Mouse (Mus musculus): ENCODE results near the gene Stk39. TPM values are rescaled to one million over a fixed set of nuclear protein-coding genes. Genes with fewer than 3 reads are reported as not detected.
"Not testable (repeated sequence)": the region's sequence is repeated elsewhere in the genome, so short reads cannot be mapped to it uniquely, and the experiment has no call there.

The Stk39 gene
- total RNA-seq, 2 experiments from 2014 or later: 71.8 to 75.3 TPM

GRCm38 (mm10) chr2:68256472-68256871 is 215.6 kb downstream of the Stk39 start:
- TF ChIP-seq CTCF (conservative IDR thresholded peaks at IDR 0.05): no peak
- no peak for DNase-seq (ENCODE audit: low spot score in 2 of 2)
- Histone ChIP-seq H3K4me3 (no peak overlapping the region), H3K27ac (no peak overlapping the region; the same call in 1 of the 2 replicates)

GRCm38 (mm10) chr2:68254756-68255155 is 217.3 kb downstream of the Stk39 start:
- Histone ChIP-seq H3K27ac (no peak overlapping the region), H3K4me3 (no peak overlapping the region)
- TF ChIP-seq CTCF (conservative IDR thresholded peaks at IDR 0.05): no peak
- DNase-seq (ENCODE audit: low spot score in 2 of 2): no peak

GRCm38 (mm10) chr2:68253222-68253621 is 218.8 kb downstream of the Stk39 start:
- DNase-seq (ENCODE audit: low spot score in 2 of 2): no peak
- no peak overlapping the region for H3K27ac ChIP-seq
- no peak overlapping the region for H3K4me3 ChIP-seq
- TF ChIP-seq CTCF (conservative IDR thresholded peaks at IDR 0.05): no peak

- no peak overlapping the region for H3K27ac ChIP-seq
- no peak overlapping the region for H3K4me3 ChIP-seq
- TF ChIP-seq CTCF (conservative IDR thresholded peaks at IDR 0.05): no peak
- DNase-seq (ENCODE audit: low spot score in 2 of 2): no peak
These were observed 219.9 kb downstream of the Stk39 start for GRCm38 (mm10) chr2:68252048-68252758.

- no peak for DNase-seq (ENCODE audit: low spot score in 2 of 2)
- no peak for TF ChIP-seq CTCF (conservative IDR thresholded peaks at IDR 0.05)
- no peak overlapping the region for H3K4me3 ChIP-seq
- H3K27ac ChIP-seq: no peak overlapping the region
These were observed 221.2 kb downstream of the Stk39 start for GRCm38 (mm10) chr2:68250897-68251296.

DNA sequence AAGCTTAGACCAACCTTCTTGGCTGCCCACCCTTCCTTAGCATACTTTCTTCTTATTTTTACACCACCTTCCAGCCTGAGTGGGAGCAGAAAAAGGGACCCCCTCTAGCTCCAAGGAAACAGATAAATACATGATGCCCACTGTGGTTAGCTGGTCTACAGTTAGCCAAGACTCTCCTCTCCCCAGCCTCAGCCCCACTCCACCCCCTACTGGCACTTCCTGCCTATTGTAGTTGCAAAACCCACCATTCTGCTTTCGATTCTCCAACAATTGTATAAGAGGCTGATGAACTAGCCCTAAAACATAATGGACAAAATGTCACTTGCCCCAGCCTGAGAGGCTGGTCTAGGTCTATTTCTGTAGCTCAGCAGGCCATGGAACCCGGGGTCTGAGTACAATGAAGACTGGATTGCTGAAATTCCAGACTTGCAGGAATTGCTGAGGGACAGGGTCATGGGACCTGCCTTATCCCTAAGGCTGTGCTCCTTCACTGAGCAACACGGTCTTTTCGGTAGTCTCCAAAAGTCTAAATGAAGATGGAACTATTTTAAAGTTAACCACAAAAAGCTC is 222.1 kb downstream of the Stk39 start:
- TF ChIP-seq CTCF (conservative IDR thresholded peaks at IDR 0.05): 0 out of 2 replicates have a peak, but pooled peaks have one; percentile 5
- no peak for DNase-seq (ENCODE audit: low spot score in 2 of 2)
- H3K4me3 ChIP-seq: no peak overlapping the region
- no peak overlapping the region for H3K27ac ChIP-seq

- TF ChIP-seq CTCF (conservative IDR thresholded peaks at IDR 0.05): no peak
- no peak for DNase-seq (ENCODE audit: low spot score in 2 of 2)
- Histone ChIP-seq H3K27ac (no peak overlapping the region), H3K4me3 (no peak overlapping the region)
These were observed 225.8 kb downstream of the Stk39 start for GRCm38 (mm10) chr2:68246284-68246683.

GRCm38 (mm10) chr2:68244556-68244955 is 227.5 kb downstream of the Stk39 start:
- no peak for DNase-seq (ENCODE audit: low spot score in 2 of 2)
- Histone ChIP-seq H3K27ac (no peak overlapping the region), H3K4me3 (no peak overlapping the region)
- TF ChIP-seq CTCF (conservative IDR thresholded peaks at IDR 0.05): no peak

DNA sequence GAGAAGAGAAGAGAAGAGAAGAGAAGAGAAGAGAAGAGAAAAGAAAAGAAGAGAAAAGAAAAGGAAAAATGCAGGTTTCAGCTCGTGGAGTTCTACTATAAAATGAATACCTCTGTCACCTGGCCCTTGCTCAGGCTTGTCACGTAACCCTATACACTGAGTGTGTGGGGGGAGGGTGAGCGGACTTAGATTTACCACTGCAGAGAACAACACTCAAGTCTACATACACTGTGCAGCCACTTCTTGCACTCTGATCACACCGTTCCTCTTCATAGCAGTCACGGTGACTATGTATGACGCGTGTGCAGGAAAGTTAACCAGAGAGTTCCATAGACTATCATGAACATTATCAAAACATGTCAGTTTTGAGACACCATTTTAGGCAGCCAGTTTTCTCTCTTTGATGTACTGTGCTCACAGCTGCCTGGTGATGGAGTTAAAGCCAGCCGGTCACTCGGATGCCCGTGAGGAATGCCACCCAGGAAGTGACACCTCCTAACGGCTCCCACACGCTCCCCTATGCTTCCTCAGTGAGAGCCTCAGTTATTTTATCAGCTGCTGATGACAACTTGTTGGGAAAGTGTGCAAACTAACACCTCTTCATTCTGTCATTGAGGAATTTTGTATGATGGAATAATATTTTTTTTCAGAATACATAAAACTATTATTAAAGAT is 228.1 kb downstream of the Stk39 start:
- TF ChIP-seq CTCF (conservative IDR thresholded peaks at IDR 0.05): no peak
- Histone ChIP-seq H3K4me3 (no peak overlapping the region), H3K27ac (no peak overlapping the region)
- no peak for DNase-seq (ENCODE audit: low spot score in 2 of 2)

- Histone ChIP-seq H3K4me3 (no peak overlapping the region), H3K27ac (no peak overlapping the region)
- no peak for DNase-seq (ENCODE audit: low spot score in 2 of 2)
- TF ChIP-seq CTCF (conservative IDR thresholded peaks at IDR 0.05): no peak
These were observed 228.8 kb downstream of the Stk39 start for GRCm38 (mm10) chr2:68243273-68243672.

GRCm38 (mm10) chr2:68242069-68242468 is 230.0 kb downstream of the Stk39 start:
- no peak for DNase-seq (ENCODE audit: low spot score in 2 of 2)
- Histone ChIP-seq H3K27ac (no peak overlapping the region), H3K4me3 (no peak overlapping the region)
- no peak for TF ChIP-seq CTCF (conservative IDR thresholded peaks at IDR 0.05)

DNA sequence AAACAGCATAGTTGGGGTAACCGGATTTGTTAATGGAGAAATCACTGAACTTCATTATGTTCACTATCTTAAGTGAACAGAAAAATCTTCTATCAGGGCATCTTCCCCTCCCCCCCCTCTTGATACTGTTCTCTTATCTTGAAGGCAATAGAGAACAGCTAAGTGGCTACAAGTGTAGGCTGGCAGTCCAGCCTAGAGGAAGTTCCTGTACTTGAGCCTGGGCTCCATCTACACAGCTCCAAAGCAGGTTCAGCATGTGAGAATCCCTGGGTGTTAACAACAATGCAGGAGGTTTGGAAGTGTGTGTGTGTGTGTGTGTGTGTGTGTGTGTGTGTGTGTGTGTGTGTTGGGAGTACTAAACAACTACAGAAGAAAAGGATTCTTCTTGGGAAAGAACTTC is 230.4 kb downstream of the Stk39 start:
- Histone ChIP-seq H3K27ac (no peak overlapping the region), H3K4me3 (no peak overlapping the region)
- no peak for DNase-seq (ENCODE audit: low spot score in 2 of 2)
- TF ChIP-seq CTCF (conservative IDR thresholded peaks at IDR 0.05): no peak

GRCm38 (mm10) chr2:68239415-68239814 is 232.7 kb downstream of the Stk39 start:
- DNase-seq (ENCODE audit: low spot score in 2 of 2); H3K27ac ChIP-seq; H3K4me3 ChIP-seq: not testable (repeated sequence)

DNA sequence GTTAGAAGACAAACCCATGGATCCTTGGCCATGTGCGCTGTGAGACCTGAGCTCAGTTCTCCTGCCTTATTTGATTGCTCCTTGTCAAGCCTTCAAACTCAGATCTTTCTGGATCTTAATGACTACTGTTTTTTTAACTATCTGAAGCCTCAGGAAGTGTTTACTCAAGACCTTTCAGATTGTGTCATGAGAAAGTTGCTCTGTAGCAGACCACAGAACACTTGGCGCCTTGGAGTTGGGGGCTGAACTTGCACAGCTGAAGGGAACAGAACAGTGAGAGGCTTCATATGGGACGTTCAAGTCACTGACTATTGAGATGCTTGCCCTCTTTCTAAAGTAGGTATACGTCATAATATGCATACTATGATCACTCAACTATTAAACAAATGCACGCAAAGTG is 239.1 kb downstream of the Stk39 start:
- H3K4me3 ChIP-seq: no peak overlapping the region
- no peak overlapping the region for H3K27ac ChIP-seq
- DNase-seq (ENCODE audit: low spot score in 2 of 2): no peak
- no peak for TF ChIP-seq CTCF (conservative IDR thresholded peaks at IDR 0.05)
